Mouse (Mus musculus) cerebellum, adult 2 months (tissue): Measurements from ENCODE around the gene Gm44596. TPM values are rescaled to one million over a fixed set of nuclear protein-coding genes. Genes with fewer than 3 reads are reported as not detected.

Experiments used
- DNase-seq, 2 experiments: peaks; one replicate each; pipeline ENCODE4 v3.0.0; 2021
- H3K27ac ChIP-seq: fragments of 200-500 bp; 2 replicates; pipeline ENCODE4 v1.5.1; 2012; ENCODE audit warnings: low read length, control low read depth, inconsistent platforms; ENCODE audit not compliant: insufficient read depth
- H3K27me3 ChIP-seq: fragments of 200-500 bp; 2 replicates; pipeline ENCODE4 v1.6.1; 2012; ENCODE audit warnings: inconsistent platforms, mild to moderate bottlenecking, low read length, moderate library complexity; ENCODE audit not compliant: control insufficient read depth, insufficient read depth
- H3K4me1 ChIP-seq: fragments of 200-500 bp; 2 replicates; pipeline ENCODE4 v1.6.1; 2011; ENCODE audit warnings: low read length; ENCODE audit not compliant: control insufficient read depth, insufficient read depth
- H3K4me3 ChIP-seq: fragments of 200-500 bp; replicated peaks from 2 replicates; pipeline ENCODE3; 2011; ENCODE audit warnings: mild to moderate bottlenecking, low read depth, low read length, control low read depth; ENCODE audit not compliant: insufficient read depth
- CTCF ChIP-seq: fragments of 200-500 bp; IDR thresholded peaks from 2 replicates; pipeline ENCODE4 v1.5.1; 2011; ENCODE audit warnings: low read depth, mild to moderate bottlenecking, control low read depth, low read length, moderate library complexity, borderline replicate concordance; ENCODE audit not compliant: insufficient read depth
- POLR2A ChIP-seq: fragments of 200-500 bp; IDR thresholded peaks from 2 replicates; pipeline ENCODE4 v1.6.1; 2011; ENCODE audit warnings: low read length, control low read depth, borderline replicate concordance; ENCODE audit not compliant: insufficient read depth
- WGBS: fragments of 180-500 bp; shearing (Covaris S2); methylation state at CpG from one replicate; pipeline ENCODE4 v1.1.7; 2018; 5-methylcytosine and 5-hydroxymethylcytosine counted together
- polyA plus RNA-seq: library from polyadenylated mRNA; depleted of rRNA; stranded (reverse); fragments of >200 nt; gene quantifications from 2 replicates; pipeline ENCODE4 v1.2.3, GENCODE M21; 2012

Gene Gm44596
- polyA plus RNA-seq, 1 experiment = not detected

DNA sequence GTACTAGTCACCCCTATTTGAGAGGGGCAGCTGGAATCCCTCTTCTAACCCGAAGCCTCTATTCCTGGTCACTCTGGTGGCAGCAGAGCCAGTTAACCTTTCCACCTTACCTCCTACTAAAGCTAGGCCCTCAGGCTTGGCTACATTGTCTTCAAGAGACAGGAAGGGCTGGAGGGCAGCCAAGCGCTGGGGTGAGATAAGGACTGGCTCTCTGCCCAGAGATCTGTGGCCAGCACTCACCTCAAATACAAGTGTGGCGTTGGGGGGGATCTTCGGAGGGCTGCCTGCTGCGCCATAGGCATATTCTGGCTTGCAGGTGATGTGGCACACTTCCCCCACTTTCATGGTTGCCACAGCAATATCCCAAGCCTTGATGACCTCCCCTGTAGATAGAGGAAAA is 60.2 kb downstream of the Gm44596 start:
- 12% methylated on average over 5 of the region's 5 CpGs for WGBS
- Histone ChIP-seq H3K4me1 (peaks cover 32% of the 10 kb centered on the region), H3K27ac (no peak overlapping the region), H3K4me3 (no peak overlapping the region), H3K27me3 (no peaks in the 10 kb centered on the region)
- DNase-seq = peak; percentile 83 to 84
- no peak for TF ChIP-seq CTCF
- no peak for TF ChIP-seq POLR2A

DNA sequence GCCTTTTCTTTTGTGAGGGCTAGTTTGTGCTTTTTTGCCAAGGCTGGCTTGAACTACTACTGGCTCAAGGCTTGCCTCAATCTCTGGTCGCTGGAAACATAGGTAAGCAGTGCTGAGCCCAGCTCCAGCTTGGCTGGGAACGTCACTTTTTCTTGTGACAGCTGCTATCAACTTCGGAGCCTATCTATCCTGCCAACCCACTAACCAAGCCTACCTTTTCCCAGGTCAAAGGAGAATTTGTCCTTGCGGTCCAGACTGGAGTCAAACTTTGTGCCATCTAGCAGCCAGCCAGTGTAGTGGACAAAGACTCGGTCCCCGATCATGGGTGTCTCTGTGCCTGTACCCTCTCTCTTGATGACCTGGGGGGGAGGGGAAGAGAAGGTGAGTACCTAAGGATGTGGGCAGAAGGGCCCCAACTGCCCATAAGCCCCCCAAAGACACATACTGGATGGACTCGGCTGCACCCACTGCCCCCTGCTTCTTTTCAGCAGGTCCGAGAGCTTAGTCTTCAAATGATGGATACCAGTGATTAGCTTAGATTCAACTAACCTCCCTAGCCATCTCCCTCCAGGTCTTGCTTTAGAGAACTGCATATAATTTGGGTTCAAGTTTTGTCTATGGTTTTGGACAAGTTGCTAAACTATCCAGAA is 61.2 kb downstream of the Gm44596 start:
- peaks cover 32% of the 10 kb centered on the region for H3K4me1 ChIP-seq
- H3K27me3 ChIP-seq = no peaks in the 10 kb centered on the region
- DNase-seq = no peak
- H3K27ac ChIP-seq = no peak overlapping the region
- WGBS = 60% methylated on average over 8 of the region's 8 CpGs
- TF ChIP-seq POLR2A (no peak), CTCF (no peak)
- peak overlapping the region; percentile 1 for H3K4me3 ChIP-seq

DNA sequence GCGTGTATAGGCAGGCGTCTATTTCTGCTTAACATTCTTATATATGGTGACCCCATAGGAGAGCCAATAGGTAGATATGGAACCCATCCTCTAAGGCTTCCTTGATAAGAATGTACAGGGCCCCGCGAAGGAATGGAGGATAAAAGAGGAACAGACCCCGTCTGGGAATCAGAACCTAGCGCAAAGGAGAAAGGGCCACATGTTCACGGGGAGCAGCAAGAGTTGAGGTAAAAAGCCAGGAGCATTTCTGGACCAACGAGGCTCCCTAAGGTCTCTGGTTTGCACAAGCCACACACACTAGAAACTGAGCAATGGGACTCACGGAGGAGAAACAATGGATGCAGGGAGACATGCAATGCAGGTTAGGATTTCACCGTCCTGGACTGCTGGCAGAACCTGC is 62.0 kb downstream of the Gm44596 start:
- H3K27ac ChIP-seq = peak overlapping the region; percentile 60; the same call in 1 of the 2 replicates
- peak overlapping the region; percentile 92 for H3K4me3 ChIP-seq
- TF ChIP-seq CTCF (no peak), POLR2A (no peak)
- peaks cover 28% of the 10 kb centered on the region for H3K4me1 ChIP-seq
- WGBS = 3% methylated on average over 10 of the region's 10 CpGs
- no peaks in the 10 kb centered on the region for H3K27me3 ChIP-seq
- DNase-seq = no peak

DNA sequence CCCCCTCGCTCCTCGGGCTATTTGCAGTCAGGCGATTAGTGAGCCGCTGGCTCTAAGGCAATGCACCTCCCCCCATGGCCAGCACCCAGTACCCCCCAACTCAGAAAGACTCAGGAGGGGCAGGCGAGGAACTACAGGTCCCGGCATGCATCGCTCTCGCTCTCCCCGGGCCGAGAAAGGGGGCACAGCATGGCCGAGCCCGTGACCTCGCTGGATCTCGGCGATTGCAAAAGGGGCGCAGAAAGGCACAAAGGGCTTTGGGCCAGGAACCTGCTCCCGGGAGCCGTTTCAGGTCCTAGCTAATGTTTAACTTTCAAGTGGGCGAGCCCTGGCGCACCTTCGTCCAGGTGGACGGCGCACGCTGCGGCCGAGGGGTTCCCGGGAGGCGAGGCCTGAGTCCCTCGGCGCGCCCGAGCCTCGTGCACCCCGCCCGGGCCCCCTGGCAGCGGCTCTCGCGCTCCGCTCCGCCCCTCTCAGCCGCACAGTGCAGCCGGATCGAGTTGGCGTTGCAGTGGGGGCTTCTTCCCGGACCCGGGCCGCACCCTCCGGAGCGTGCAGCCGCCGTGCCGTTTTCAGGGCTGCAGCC is 62.5 kb downstream of the Gm44596 start:
- Histone ChIP-seq H3K4me1 (peaks cover 22% of the 10 kb centered on the region), H3K27ac (peak overlapping the region; percentile 60), H3K4me3 (peak overlapping the region; percentile 92), H3K27me3 (no peaks in the 10 kb centered on the region)
- WGBS = under 1% methylated on average over 52 of the region's 52 CpGs
- DNase-seq = peak; percentile 74 to 81
- peak; percentile 35; the same call in 1 of the 2 replicates for TF ChIP-seq POLR2A
- no peak for TF ChIP-seq CTCF

DNA sequence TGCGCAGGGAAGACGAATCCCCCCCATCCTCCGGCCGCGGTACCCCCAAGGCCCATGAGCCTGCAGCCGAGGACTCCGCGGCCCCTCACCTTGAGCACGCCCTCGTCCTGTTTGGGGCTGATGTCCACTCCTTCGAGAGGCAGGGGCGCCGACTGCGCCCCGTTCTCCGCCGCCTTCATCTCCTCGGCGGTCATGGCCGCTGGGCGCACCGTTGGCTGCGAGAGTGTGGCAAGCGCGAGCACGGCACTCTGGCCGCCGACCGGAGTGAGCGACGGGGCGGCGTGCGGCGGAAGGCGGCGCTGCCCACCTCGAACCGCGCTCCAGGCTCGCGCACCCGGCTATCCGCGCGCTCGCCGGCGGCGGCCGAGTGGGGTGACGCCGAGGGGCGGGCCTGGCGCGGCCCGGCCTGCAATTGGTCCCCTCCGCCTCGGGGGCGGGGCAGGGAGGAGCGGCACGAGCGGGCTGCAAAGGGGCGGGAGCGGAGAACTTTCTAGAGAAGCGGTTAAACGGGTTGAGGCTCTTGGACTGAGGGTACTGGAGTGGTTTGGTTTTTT is 63.1 kb downstream of the Gm44596 start, which contains the start of gene Fkbp4:
Gene Fkbp4 (minus strand): TSS at position 361 of the 554 bp plus-strand sequence.
- no peaks in the 10 kb centered on the region for H3K27me3 ChIP-seq
- H3K4me1 ChIP-seq = peaks cover 17% of the 10 kb centered on the region
- H3K4me3 ChIP-seq = peak within 1 kb of the TSS; percentile 92
- peak within 1 kb of the TSS; percentile 60 for H3K27ac ChIP-seq
- TF ChIP-seq CTCF = no peak
- peak; percentile 88 for TF ChIP-seq POLR2A
- under 1% methylated on average over 63 of the region's 67 CpGs for WGBS
- peak; percentile 93 to 95 for DNase-seq

DNA sequence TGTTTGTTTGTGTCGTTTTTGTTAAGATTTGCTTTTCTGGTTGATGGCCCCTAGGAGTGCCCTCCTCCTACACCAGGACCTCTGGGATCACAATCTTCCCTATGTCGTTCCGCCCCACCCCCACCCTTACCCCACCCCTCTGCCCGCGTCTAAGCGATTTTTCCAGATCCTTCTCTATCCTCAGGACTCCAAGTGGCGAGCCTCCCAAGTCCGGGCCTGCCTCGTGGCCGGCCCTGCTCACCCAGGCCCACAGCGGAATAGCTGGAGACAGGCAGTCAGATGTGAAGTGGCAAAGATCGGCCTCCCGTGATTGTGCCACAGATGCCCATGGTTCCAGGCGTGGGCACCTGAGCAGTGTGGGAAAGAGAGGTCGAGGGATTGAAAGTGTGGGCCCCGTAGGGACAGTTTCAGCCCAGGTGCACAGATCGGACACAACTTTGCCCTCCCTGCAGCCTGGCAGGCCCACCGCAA is 63.6 kb downstream of the Gm44596 start:
- 13% methylated on average over 18 of the region's 18 CpGs for WGBS
- peak; percentile 44 to 65 for DNase-seq
- TF ChIP-seq CTCF (no peak), POLR2A (no peak)
- Histone ChIP-seq H3K4me3 (peak overlapping the region; percentile 55), H3K4me1 (peaks cover 15% of the 10 kb centered on the region), H3K27me3 (no peaks in the 10 kb centered on the region), H3K27ac (peak overlapping the region; percentile 4)

DNA sequence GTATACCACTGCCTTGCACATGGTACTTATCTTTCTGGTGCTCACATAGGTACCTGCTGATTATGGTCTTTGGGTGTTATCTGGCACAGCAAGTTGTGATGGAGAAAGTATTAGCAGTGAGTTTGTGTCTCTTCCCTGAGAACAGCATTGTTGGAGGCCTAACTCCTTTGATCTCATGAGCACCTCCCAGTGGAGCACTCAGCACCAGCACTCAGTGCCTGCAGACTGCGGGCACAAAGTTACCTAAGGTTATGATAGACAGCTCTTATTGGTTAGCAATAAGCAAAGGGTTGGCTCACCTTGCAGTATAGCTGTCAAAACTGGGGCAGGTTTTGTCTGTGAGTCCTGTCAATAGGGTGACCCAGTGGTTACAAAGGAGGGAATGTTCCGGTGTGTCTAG is 64.9 kb downstream of the Gm44596 start:
- TF ChIP-seq POLR2A (no peak), CTCF (no peak)
- WGBS = 84% methylated on average over 2 of the region's 2 CpGs
- Histone ChIP-seq H3K4me1 (peaks cover 7% of the 10 kb centered on the region), H3K4me3 (no peak overlapping the region), H3K27me3 (no peaks in the 10 kb centered on the region), H3K27ac (no peak overlapping the region)
- no peak for DNase-seq
